Mouse (Mus musculus) intestine, embryonic 16.5 days (tissue): ENCODE data around the gene Supt16. TPM values are rescaled to one million over a fixed set of nuclear protein-coding genes. Genes with fewer than 3 reads are reported as not detected.
A peak's percentile ranks its signal among the peaks of the same experiment; 100 is the strongest.

Experiments used
- ATAC-seq: fragments of 200-750 bp; cut with Nextera tagmentation; 2 replicates; pipeline ENCODE4 v1.8.0; 2017; ENCODE audit warnings: moderate TSS enrichment, moderate library complexity
- H3K27ac ChIP-seq: fragments of 300-500 bp; sonication (generic); 2 replicates; pipeline ENCODE4 v1.5.1; 2014; ENCODE audit warnings: mild to moderate bottlenecking, low read length
- H3K27me3 ChIP-seq: fragments of 300-500 bp; sonication (generic); replicated peaks from 2 replicates; pipeline ENCODE4 v1.6.1; 2014; ENCODE audit warnings: low read length, control low read depth, mixed read lengths; ENCODE audit not compliant: control insufficient read depth, insufficient read depth
- H3K36me3 ChIP-seq: fragments of 300-500 bp; sonication (generic); 2 replicates; pipeline ENCODE4 v1.6.1; 2014; ENCODE audit warnings: low read length, control low read depth; ENCODE audit not compliant: control insufficient read depth, insufficient read depth
- H3K4me1 ChIP-seq: fragments of 300-500 bp; sonication (generic); 2 replicates; pipeline ENCODE4 v1.6.1; 2014; ENCODE audit warnings: low read length, control low read depth, mixed read lengths; ENCODE audit not compliant: control insufficient read depth, insufficient read depth
- H3K4me2 ChIP-seq: fragments of 300-500 bp; sonication (generic); 2 replicates; pipeline ENCODE4 v1.6.1; 2014; ENCODE audit warnings: low read depth, low read length, control low read depth
- H3K4me3 ChIP-seq: fragments of 300-500 bp; sonication (generic); 2 replicates; pipeline ENCODE4 v1.5.1; 2014; ENCODE audit warnings: mild to moderate bottlenecking, low read length
- H3K9ac ChIP-seq: fragments of 300-500 bp; sonication (generic); 2 replicates; pipeline ENCODE4 v1.6.1; 2014; ENCODE audit warnings: low read depth, low read length
- H3K9me3 ChIP-seq: fragments of 300-500 bp; sonication (generic); 2 replicates; pipeline ENCODE4 v1.6.1; 2016; ENCODE audit warnings: low read length, control low read depth; ENCODE audit not compliant: control insufficient read depth
- WGBS: fragments of 180-500 bp; shearing (Covaris S2); extraction: QIAGEN DNeasy Blood & Tissue Kit; methylation state at CpG from one replicate; pipeline ENCODE4 v1.1.7; 2014; 5-methylcytosine and 5-hydroxymethylcytosine counted together
- polyA plus RNA-seq: library from polyadenylated mRNA; unstranded; fragments of >200 nt; fragmentation: Nextera tagmentation; extraction: Ambion mirVana; gene quantifications from 2 replicates; pipeline ENCODE4 v1.2.1, GENCODE M21; 2015

Gene Supt16
- polyA plus RNA-seq, 1 experiment from 2014 or later = 41.1 TPM

DNA sequence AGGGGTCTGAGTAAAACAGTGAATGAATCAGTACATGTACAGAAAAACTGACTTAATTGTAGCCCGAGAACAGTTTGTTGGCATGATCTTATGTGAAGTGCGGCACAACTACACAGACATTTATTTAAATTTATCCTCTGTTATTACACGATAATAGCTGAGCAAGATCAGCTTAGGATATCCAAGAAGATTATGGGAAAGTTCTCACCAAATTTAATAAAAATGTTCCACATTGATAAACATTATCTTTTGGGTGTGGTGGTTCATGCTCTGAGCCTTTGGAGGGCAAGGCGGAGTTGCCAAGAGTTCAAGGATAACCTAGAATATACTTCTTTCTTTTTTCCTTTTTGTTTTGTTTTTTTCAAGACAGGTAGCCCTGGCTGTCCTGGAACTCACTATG is 2.2 kb upstream of the Supt16 start:
- ATAC-seq = no peak
- WGBS = 93% methylated on average over 4 of the region's 4 CpGs
- no peak overlapping the region for H3K27ac ChIP-seq
- no peaks in the 10 kb centered on the region for H3K27me3 ChIP-seq
- H3K9ac ChIP-seq = no peak overlapping the region
- no peak overlapping the region for H3K4me3 ChIP-seq
- H3K4me1 ChIP-seq = peaks cover 6% of the 10 kb centered on the region
- H3K9me3 ChIP-seq = no peaks in the 10 kb centered on the region
- H3K36me3 ChIP-seq = peaks cover 9% of the 10 kb centered on the region
- H3K4me2 ChIP-seq = no peak overlapping the region

DNA sequence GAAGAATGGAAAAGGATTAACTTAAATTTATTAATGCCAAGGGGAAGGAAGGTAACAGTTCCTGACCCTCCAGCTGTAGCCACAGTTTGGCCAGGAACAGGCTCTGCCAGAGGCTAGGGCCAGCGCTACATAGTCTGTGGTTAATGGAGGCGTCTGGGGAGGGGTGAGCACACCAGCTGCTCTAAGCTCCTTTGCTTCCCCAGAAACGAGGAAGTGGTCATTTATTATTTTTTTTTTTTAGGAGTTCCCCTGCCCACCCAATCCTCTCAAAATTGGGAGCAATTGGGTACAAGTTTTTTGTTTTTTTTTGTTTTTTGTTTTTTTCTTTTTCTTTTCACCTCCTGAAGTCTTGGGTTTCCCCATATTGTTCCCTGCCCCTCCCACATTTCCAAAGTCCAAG is 925 bp upstream of the Supt16 start:
- WGBS = 20% methylated on average over 3 of the region's 3 CpGs
- H3K9ac ChIP-seq = peak overlapping the region; percentile 51; the same call in 1 of the 2 replicates
- peak overlapping the region; percentile 57; the same call in 1 of the 2 replicates for H3K27ac ChIP-seq
- ATAC-seq = no peak
- H3K4me3 ChIP-seq = peak overlapping the region; percentile 25; the same call in 1 of the 2 replicates
- no peaks in the 10 kb centered on the region for H3K9me3 ChIP-seq
- H3K4me1 ChIP-seq = peaks cover 6% of the 10 kb centered on the region
- H3K27me3 ChIP-seq = no peaks in the 10 kb centered on the region
- peaks cover 7% of the 10 kb centered on the region; the same call in 1 of the 2 replicates for H3K36me3 ChIP-seq
- peak overlapping the region; percentile 58 for H3K4me2 ChIP-seq

DNA sequence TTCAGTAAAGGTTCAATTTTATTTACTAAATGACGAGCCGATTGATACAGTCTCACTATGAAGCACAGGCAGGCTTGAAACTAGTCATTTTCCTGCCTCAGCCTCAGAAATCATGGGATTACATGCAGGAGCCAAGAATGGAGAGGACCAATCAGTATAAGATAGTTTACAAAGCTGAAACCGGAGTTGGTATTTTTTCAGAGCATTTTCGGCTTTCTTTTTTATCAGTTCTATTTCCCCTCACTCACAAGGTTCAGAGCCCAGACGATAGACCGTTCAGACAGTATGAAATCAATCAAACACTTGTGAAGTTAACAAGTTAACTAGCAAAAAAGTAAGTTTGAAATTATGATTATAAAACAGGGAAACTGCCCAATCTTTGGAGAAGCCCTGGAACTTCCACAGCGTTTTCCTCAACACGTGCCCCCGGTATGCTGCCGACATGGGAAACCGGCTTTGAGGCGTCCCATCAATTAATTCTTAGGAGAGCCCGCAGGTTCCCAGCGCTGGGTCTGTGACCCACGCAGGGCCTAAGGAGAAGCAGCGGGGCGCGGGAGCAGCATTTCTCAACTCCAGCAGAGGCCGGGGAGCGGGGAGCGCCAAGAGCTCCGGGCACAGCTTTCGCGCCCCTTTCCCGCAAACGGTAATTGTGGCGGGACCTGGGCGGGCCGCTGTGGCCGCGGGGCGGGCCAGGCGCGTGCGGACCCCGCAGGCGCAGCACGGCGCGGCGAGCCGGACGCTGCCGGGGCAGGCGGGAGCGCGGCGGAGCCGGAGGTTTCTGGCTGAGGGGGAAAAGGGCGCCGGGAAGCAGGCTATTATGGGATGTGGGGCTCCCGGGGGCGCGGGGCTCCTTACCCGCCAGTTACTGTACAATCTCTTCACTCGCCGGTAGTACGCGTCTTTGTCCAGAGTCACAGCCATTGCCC is 723 bp downstream of the Supt16 start:
- Histone ChIP-seq H3K4me1 (peaks cover 6% of the 10 kb centered on the region), H3K9ac (peak overlapping the region; percentile 98), H3K4me2 (peak overlapping the region; percentile 77), H3K27ac (peak overlapping the region; percentile 98), H3K4me3 (peak overlapping the region; percentile 98), H3K36me3 (peaks cover 7% of the 10 kb centered on the region; the same call in 1 of the 2 replicates), H3K27me3 (no peaks in the 10 kb centered on the region), H3K9me3 (no peaks in the 10 kb centered on the region)
- WGBS = under 1% methylated on average over 51 of the region's 59 CpGs
- ATAC-seq = peak; percentile 32

DNA sequence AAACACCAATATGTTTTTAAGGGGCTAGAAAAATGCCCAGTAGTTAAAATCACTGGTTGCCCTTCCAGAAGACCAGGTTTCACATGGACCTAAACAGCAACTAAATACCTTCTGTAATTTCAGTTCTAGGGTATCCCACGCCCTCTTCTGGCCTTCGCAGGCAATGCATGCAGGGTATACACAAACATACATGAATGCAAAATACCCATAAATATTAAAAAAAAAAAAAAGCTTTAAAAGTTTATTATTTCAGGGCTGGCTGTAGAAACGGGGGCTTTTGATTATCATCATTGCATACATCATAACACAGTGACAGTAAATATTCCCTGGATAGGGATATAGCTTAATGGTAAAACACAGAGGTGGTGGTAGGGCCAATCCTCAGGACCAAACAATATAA is 1.5 kb downstream of the Supt16 start:
- Histone ChIP-seq H3K9ac (no peak overlapping the region), H3K27ac (no peak overlapping the region), H3K27me3 (no peaks in the 10 kb centered on the region), H3K9me3 (no peaks in the 10 kb centered on the region), H3K4me1 (peaks cover 6% of the 10 kb centered on the region), H3K4me2 (peak overlapping the region; percentile 77), H3K36me3 (peaks cover 7% of the 10 kb centered on the region; the same call in 1 of the 2 replicates), H3K4me3 (peak overlapping the region; percentile 98)
- 11% methylated on average over 3 of the region's 3 CpGs for WGBS
- ATAC-seq = no peak

DNA sequence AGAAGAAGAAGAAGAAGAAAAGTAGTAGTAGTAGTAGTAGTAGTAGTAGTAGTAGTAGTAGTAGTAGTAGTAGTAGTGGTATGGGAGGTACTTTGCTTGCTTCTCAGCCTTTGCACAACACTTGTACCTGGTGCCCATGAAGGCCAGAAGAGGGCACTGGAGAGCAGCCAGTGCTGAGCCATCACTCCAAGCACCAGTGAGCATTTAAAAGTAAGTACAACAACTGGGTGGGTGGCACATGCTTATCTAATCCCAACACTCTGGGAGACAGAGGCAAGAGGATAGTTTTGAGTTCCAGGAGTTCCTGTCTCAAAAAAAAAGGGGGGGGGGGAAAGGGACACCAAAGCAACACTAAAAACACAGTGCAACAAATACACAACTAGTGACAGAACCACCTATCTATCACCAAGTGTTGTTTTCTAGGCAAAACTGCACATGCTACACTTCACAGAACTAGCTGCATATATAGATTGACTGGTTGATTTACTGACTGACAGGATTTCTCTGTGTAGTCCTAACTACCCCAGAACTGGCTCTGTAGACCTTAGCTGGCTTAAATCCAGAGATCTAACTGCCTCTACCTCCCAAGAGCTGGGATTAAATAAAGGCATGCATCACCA is 6.4 kb downstream of the Supt16 start:
- H3K9me3 ChIP-seq = no peaks in the 10 kb centered on the region
- no peaks in the 10 kb centered on the region for H3K27me3 ChIP-seq
- H3K4me2 ChIP-seq = no peak overlapping the region
- H3K4me1 ChIP-seq = no peaks in the 10 kb centered on the region
- H3K36me3 ChIP-seq = no peaks in the 10 kb centered on the region
- H3K27ac ChIP-seq = no peak overlapping the region
- no peak overlapping the region for H3K4me3 ChIP-seq
- no peak overlapping the region for H3K9ac ChIP-seq
- peak; percentile 67 for ATAC-seq

DNA sequence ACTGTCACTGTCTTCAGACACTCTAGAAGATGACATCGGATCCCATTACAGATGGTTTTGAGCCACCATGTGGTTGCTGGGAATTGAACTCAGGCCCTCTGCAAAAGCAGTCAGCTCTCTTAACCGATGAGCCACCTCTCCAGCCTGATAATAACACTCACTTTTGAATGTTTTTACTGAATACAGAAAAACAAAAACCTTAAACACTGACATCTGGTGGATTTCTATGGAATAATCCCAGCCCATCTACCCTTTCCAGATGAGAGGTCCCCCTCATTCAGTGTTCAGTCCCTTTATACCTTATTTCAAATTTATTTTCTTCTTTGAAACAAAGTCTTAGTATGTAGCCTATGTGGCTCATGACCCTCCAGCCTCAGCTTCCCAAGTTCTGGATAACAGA is 7.7 kb downstream of the Supt16 start:
- Histone ChIP-seq H3K9me3 (no peaks in the 10 kb centered on the region), H3K9ac (no peak overlapping the region), H3K36me3 (no peaks in the 10 kb centered on the region), H3K4me1 (no peaks in the 10 kb centered on the region), H3K4me3 (no peak overlapping the region), H3K27me3 (no peaks in the 10 kb centered on the region), H3K27ac (no peak overlapping the region), H3K4me2 (no peak overlapping the region)
- WGBS = 82% methylated on average over 2 of the region's 2 CpGs
- ATAC-seq = no peak

DNA sequence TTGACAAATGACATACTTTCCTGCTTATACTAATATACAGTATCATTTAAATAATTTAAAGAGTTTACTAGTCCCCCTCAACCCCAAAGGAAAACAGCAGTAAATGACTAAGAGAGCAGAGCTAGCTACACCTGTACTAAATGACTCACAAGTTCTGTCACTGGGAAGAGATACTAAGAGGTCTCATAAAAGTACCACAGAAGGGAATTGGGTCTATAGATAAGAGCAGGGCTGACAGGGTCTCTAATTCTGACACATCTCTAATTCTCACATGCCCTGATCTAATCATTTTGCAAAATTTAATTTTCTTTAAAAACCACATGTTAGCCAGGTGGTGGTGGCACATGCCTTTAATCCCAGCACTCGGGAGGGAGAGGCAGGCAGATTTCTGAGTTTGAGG is 8.4 kb downstream of the Supt16 start:
- no peak overlapping the region for H3K9ac ChIP-seq
- H3K9me3 ChIP-seq = no peaks in the 10 kb centered on the region
- no peak overlapping the region for H3K27ac ChIP-seq
- no peak overlapping the region for H3K4me2 ChIP-seq
- no peak for ATAC-seq
- H3K4me1 ChIP-seq = no peaks in the 10 kb centered on the region
- 84% methylated on average over 1 of the region's 1 CpGs for WGBS
- H3K36me3 ChIP-seq = no peaks in the 10 kb centered on the region
- H3K4me3 ChIP-seq = no peak overlapping the region
- H3K27me3 ChIP-seq = no peaks in the 10 kb centered on the region

DNA sequence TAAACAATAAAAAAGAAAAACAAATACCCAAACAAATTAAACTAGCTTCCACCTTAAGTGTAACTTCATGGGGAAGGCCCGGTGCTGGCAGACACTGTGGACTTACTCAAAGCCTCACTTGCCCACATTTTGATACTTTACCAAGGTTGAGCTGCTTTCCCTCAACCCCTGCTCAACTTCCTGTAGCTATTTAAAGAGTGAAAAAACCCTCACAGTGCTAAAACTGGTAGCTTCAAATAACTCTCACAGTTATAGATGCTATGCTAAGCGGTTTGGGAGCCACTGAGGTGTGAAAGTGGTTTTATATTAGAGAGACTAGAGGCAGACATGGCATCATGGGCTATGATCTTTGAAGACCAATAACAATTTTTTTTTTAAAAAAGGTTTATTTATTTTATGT is 30.6 kb downstream of the Supt16 start:
- no peak for ATAC-seq
- H3K4me2 ChIP-seq = no peak overlapping the region
- H3K27me3 ChIP-seq = no peaks in the 10 kb centered on the region
- no peaks in the 10 kb centered on the region for H3K4me1 ChIP-seq
- no peak overlapping the region for H3K4me3 ChIP-seq
- peaks cover 34% of the 10 kb centered on the region for H3K36me3 ChIP-seq
- no peak overlapping the region for H3K9ac ChIP-seq
- H3K27ac ChIP-seq = no peak overlapping the region
- no peaks in the 10 kb centered on the region for H3K9me3 ChIP-seq
- 85% methylated on average over 2 of the region's 2 CpGs for WGBS

DNA sequence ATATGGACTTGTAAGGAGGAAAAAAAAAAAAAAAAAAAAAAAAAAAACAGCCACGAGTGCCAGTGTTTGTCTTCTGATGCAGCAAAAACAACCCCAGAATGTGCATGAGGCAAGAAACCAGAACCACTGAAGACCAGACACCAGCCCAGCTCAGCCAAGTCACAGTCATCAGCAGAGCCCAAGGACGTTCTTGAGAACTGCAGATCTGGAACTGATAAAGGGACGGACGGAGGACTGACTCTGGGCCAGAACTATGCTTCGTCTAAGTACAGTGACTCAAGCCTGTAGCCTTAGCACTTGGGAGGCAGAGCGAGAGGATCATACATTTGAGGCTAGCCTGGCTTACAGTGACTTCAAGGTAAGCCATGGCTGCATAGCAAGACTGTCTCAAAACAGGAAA is 36.3 kb downstream of the Supt16 start:
- Histone ChIP-seq H3K4me3 (no peak overlapping the region), H3K27ac (no peak overlapping the region), H3K9ac (no peak overlapping the region), H3K9me3 (no peaks in the 10 kb centered on the region), H3K27me3 (no peaks in the 10 kb centered on the region), H3K36me3 (peaks cover 30% of the 10 kb centered on the region), H3K4me1 (no peaks in the 10 kb centered on the region), H3K4me2 (no peak overlapping the region)
- ATAC-seq = no peak
- WGBS = 82% methylated on average over 6 of the region's 6 CpGs
